Mouse (Mus musculus) ES-E14 (cell line): ENCODE measurements around the gene Sppl2b.

Source experiments
- CHD2 ChIP-seq: IDR thresholded peaks from 2 replicates; pipeline ENCODE4 v1.6.1; 2014; ENCODE audit warnings: mild to moderate bottlenecking, low read depth, low read length, inconsistent platforms
- MAFK ChIP-seq: IDR thresholded peaks from 2 replicates; pipeline ENCODE4 v1.6.1; 2014; ENCODE audit warnings: mild to moderate bottlenecking, low read depth, low read length, inconsistent platforms; ENCODE audit not compliant: insufficient read depth
- ZC3H11A ChIP-seq: IDR thresholded peaks from 2 replicates; pipeline ENCODE4 v1.6.1; 2012; ENCODE audit warnings: low read depth, mild to moderate bottlenecking, inconsistent platforms, low read length, borderline replicate concordance

DNA sequence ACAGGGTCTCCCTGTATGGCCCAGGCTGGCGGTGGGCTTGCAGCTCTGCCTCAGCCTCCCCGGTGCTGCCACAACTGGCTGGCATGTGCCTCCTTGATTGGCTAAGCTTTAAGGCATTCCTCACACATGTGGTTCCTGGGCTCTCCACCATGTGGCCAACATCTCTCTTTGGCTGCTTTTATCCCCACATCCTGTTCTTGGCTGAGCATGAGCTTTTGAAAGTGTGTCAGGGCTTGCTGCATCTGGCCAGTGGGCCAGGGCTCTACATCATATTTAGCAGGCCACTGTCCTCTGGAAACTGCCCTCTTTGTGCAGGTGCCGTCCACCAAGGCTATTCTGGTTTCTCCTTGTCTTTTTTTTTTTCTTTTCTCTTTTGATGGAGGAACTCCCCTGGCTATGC is 1.2 kb downstream of the Sppl2b start:
- no peak for TF ChIP-seq MAFK
- TF ChIP-seq ZC3H11A = no peak
- no peak for TF ChIP-seq CHD2
